Comparison of ENCODE assay signal across 22 mouse cellular contexts in genomic region chr7:130419961-130420360, GRCm38 (mm10).
DNase-seq lines count a peak whose midpoint lies in the region; ATAC-seq and TF ChIP-seq lines count a peak whose summit lies in the region.
"Had no signal": no experiment of that assay in that cellular context is flagged by ENCODE, and none has a peak within 500 bp of the region (broad histone marks: within the 10 kb centered on the region; RNA-seq: fewer than 3 reads in every experiment).

No protein-coding gene starts in this region.

- H3K36me3 ChIP-seq in heart, embryonic 12.5 days: peaks cover 6% of the 10 kb centered on the region; the same call in 1 of the 2 replicates
- H3K36me3 ChIP-seq in heart, postnatal 0 days (replicated peaks; ENCODE audit: control insufficient read depth, insufficient read depth, low read length): 0 out of 2 replicates have a peak, but pooled peaks cover 2% of the 10 kb centered on the region
- H3K36me3 ChIP-seq in stomach, embryonic 15.5 days: no peaks in the 10 kb centered on the region
- H3K36me3 ChIP-seq: embryonic facial prominence, embryonic 13.5 days; forebrain, embryonic 12.5 days; hindbrain, embryonic 13.5 days; intestine, embryonic 15.5 days had no signal

- DNase-seq in heart, adult 11 months: no peak
- DNase-seq in heart, postnatal 0 days (ENCODE audit: low spot score): peak; percentile 67
- no peak for DNase-seq in heart, adult 9 months (ENCODE audit: low spot score in 2 of 2)
- peak; percentile 44 for DNase-seq in embryo, embryonic 10.5 days (ENCODE audit: low spot score)
- DNase-seq in spleen, postnatal 14 days (ENCODE audit: low spot score in 2 of 2): no peak
- DNase-seq: adrenal gland, adult 2 months; adrenal gland, postnatal 25 days; cerebellum, adult 18-20 months; cerebellum, adult 9-11 months; cerebellum, postnatal 36 days; gastrocnemius, postnatal 14 days; kidney, adult 2 months had no signal

- H3K4me3 ChIP-seq in heart, embryonic 12.5 days: no peak overlapping the region
- H3K4me3 ChIP-seq in heart, postnatal 0 days (ENCODE audit: low read depth, low read length): no peak overlapping the region
- H3K4me3 ChIP-seq in stomach, embryonic 15.5 days (replicated peaks): no peak overlapping the region
- H3K4me3 ChIP-seq: embryonic facial prominence, embryonic 13.5 days; forebrain, embryonic 12.5 days; hindbrain, embryonic 13.5 days; intestine, embryonic 15.5 days had no signal

- 70% methylated on average over 1 of the region's 1 CpGs for WGBS in heart, embryonic 12.5 days
- 55% methylated on average over 1 of the region's 1 CpGs for WGBS in heart, postnatal 0 days
- 41% methylated on average over 1 of the region's 1 CpGs for WGBS in stomach, embryonic 15.5 days

- no peak for TF ChIP-seq CTCF in heart, postnatal 0 days (IDR thresholded peaks at IDR 0.05; ENCODE audit: low read depth)

- no peaks in the 10 kb centered on the region for H3K27me3 ChIP-seq in heart, embryonic 12.5 days (replicated peaks)
- no peaks in the 10 kb centered on the region for H3K27me3 ChIP-seq in heart, postnatal 0 days (ENCODE audit: control insufficient read depth, insufficient read depth, low read length)
- no peaks in the 10 kb centered on the region for H3K27me3 ChIP-seq in stomach, embryonic 15.5 days (replicated peaks)
- H3K27me3 ChIP-seq: CH12.LX; embryonic facial prominence, embryonic 13.5 days; forebrain, embryonic 12.5 days; hindbrain, embryonic 13.5 days; intestine, embryonic 15.5 days; Patski had no signal

- no peaks in the 10 kb centered on the region for H3K9me3 ChIP-seq in heart, embryonic 12.5 days (replicated peaks)
- no peaks in the 10 kb centered on the region for H3K9me3 ChIP-seq in heart, postnatal 0 days (replicated peaks; ENCODE audit: control insufficient read depth, low read length)
- no peaks in the 10 kb centered on the region for H3K9me3 ChIP-seq in stomach, embryonic 15.5 days
- H3K9me3 ChIP-seq: embryonic facial prominence, embryonic 13.5 days; forebrain, embryonic 12.5 days; hindbrain, embryonic 13.5 days; intestine, embryonic 15.5 days had no signal

- peaks cover 4% of the 10 kb centered on the region for H3K4me1 ChIP-seq in heart, embryonic 12.5 days (replicated peaks)
- H3K4me1 ChIP-seq in heart, postnatal 0 days (ENCODE audit: control insufficient read depth, insufficient read depth): peaks cover 4% of the 10 kb centered on the region; the same call in 1 of the 2 replicates
- H3K4me1 ChIP-seq in stomach, embryonic 15.5 days: no peaks in the 10 kb centered on the region
- H3K4me1 ChIP-seq: forebrain, embryonic 12.5 days; intestine, embryonic 15.5 days had no signal

- no peak for ATAC-seq in heart, embryonic 12.5 days (ENCODE audit: insufficient number of reproducible peaks, low FRiP score)
- peak; percentile 83; the same call in 1 of the 2 replicates for ATAC-seq in heart, postnatal 0 days (ENCODE audit: insufficient read depth, low read depth)
- no peak; the same call in 1 of the 2 replicates for ATAC-seq in stomach, embryonic 15.5 days (ENCODE audit: insufficient read depth, low FRiP score, low read depth)
- ATAC-seq: forebrain, embryonic 16.5 days; hindbrain, postnatal 0 days; intestine, embryonic 15.5 days; Patski had no signal

- peak overlapping the region; percentile 54; the same call in 1 of the 2 replicates for H3K27ac ChIP-seq in heart, embryonic 12.5 days (ENCODE audit: poor library complexity, severe bottlenecking)
- peak overlapping the region; percentile 43 for H3K27ac ChIP-seq in heart, postnatal 0 days (ENCODE audit: low read depth)
- peak overlapping the region; percentile 41; the same call in 1 of the 2 replicates for H3K27ac ChIP-seq in stomach, embryonic 15.5 days
- H3K27ac ChIP-seq: embryonic facial prominence, embryonic 13.5 days; forebrain, embryonic 12.5 days; hindbrain, embryonic 13.5 days; hindbrain, postnatal 0 days; intestine, embryonic 15.5 days had no signal

- TF ChIP-seq EP300 in heart, postnatal 0 days (IDR thresholded peaks at IDR 0.05; ENCODE audit: low read depth): no peak

- H3K4me2 ChIP-seq in heart, embryonic 12.5 days: no peak overlapping the region
- no peak overlapping the region for H3K4me2 ChIP-seq in heart, postnatal 0 days (ENCODE audit: low read depth, low read length)
- no peak overlapping the region for H3K4me2 ChIP-seq in stomach, embryonic 15.5 days
- H3K4me2 ChIP-seq: embryonic facial prominence, embryonic 13.5 days; forebrain, embryonic 12.5 days; hindbrain, embryonic 13.5 days; intestine, embryonic 15.5 days had no signal

- no peak overlapping the region for H3K9ac ChIP-seq in heart, embryonic 12.5 days
- no peak overlapping the region for H3K9ac ChIP-seq in heart, postnatal 0 days (replicated peaks; ENCODE audit: low read depth, low read length)
- no peak overlapping the region for H3K9ac ChIP-seq in stomach, embryonic 15.5 days
- H3K9ac ChIP-seq: embryonic facial prominence, embryonic 13.5 days; forebrain, embryonic 12.5 days; hindbrain, embryonic 13.5 days; intestine, embryonic 15.5 days had no signal

Comparison
In these comparisons a context has a peak if more than half of its experiments do, and no peak if none do; other contexts are left out.
1. DNase-seq: peak in heart, postnatal 0 days (single experiment) and embryo, embryonic 10.5 days (single experiment); none in heart, adult 11 months (single experiment), heart, adult 9 months (0 of 2) and spleen, postnatal 14 days (0 of 2).
2. Peak in every context shown above with its lines, with median percentiles within 50 percentile points of each other: H3K27ac ChIP-seq.